Mouse (Mus musculus): ENCODE data around the gene Hoxb3.

Hoxb3 gene

GRCm38 (mm10) chr11:96338957-96339855 is 16.1 kb downstream of the Hoxb3 start:
- DNase-seq (ENCODE audit: low read depth, low spot score), result no peak

DNA sequence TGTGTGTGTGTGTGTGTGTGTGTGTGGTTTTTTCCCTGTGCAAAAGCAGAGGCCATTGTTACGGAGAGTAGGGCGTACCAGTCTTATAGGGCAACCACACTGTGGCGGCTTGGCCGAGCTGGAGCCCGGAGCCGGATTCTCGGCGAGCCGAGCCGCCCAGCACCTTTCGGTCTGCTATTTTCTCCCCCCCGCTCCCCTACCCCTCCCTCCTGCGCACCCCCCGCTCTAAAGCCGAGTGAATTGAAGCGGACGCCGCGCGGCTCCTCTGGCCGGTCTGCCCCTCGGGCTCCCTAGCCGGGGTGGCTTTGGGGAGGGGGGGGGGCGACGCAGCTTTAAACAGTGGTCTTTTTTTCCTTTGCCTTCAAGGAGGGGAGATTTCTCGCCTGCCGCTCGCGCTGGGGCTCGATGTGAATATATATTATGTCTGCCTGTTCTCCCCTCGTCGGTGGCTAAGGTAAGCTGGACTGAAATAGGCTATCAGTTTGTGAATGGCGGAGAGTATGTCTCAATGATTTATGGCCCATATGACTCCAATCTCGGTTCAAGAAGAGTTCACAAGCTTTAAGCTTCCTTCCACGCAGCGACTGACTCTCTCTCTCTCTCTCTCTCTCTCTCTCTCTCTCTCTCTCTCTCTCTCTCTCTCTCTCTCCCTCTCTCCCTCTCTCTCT is 17.7 kb downstream of the Hoxb3 start:
- DNase-seq (ENCODE audit: low read depth, low spot score), result peak; percentile 46

DNA sequence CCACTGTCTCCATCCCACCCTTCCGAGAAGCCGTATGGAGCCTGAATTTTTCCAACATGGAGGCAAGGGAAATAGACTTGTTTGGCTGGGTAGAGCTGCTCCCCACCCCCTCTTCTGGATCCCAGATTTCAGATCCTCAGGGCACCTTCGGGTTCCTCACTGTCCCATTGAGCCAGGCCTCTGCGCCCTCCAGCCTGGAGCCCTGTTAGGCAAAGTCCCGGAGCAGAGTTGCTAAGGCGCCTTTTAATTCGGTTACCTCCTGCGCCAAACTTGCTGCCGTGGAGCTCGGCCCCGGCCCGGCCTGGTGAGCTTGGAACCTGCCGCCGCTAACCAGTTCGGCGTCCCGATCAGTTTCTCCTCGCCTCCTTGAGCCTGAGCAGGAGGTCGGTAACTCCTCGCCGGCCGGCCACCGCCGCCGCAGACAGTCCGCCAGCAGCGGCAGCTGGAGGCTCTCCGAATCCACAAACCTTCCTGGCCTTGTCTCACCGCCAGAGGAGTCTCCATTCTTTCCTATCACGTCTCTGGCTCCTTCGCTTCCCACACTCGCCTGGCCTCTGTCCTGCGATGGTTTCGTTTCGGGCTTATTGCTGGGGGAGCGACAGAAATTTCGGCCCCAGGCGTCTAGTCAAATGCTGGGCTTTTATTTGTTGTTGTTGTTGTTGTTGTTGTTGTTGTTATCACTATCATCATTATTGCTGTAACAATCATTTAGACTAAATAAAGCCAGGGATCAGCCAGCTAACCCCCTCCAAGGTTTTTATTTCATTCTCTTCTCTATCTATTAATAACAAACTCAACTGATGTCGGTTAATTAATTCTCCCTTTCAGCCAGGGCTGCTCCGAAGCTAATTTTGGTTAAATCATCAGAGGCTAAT is 18.8 kb downstream of the Hoxb3 start:
- DNase-seq (ENCODE audit: low read depth, low spot score), result peak; percentile 78

- DNase-seq (ENCODE audit: low read depth, low spot score), result no peak
Measured at GRCm38 (mm10) chr11:96342576-96342930, 19.4 kb downstream of the Hoxb3 start.

GRCm38 (mm10) chr11:96343206-96343745 is 20.1 kb downstream of the Hoxb3 start:
- DNase-seq (ENCODE audit: low read depth, low spot score), result no peak

- DNase-seq (ENCODE audit: low read depth, low spot score), result peak; percentile 40
Measured at GRCm38 (mm10) chr11:96344061-96344877, 21.1 kb downstream of the Hoxb3 start.

- no peak for DNase-seq (ENCODE audit: low read depth, low spot score)
Measured at GRCm38 (mm10) chr11:96344878-96345159, 21.7 kb downstream of the Hoxb3 start.

- peak; percentile 49 for DNase-seq (ENCODE audit: low read depth, low spot score)
Measured at GRCm38 (mm10) chr11:96345220-96345892, 22.2 kb downstream of the Hoxb3 start.

- DNase-seq (ENCODE audit: low read depth, low spot score), result peak; percentile 68
Measured at GRCm38 (mm10) chr11:96345893-96346806, 23.0 kb downstream of the Hoxb3 start.

DNA sequence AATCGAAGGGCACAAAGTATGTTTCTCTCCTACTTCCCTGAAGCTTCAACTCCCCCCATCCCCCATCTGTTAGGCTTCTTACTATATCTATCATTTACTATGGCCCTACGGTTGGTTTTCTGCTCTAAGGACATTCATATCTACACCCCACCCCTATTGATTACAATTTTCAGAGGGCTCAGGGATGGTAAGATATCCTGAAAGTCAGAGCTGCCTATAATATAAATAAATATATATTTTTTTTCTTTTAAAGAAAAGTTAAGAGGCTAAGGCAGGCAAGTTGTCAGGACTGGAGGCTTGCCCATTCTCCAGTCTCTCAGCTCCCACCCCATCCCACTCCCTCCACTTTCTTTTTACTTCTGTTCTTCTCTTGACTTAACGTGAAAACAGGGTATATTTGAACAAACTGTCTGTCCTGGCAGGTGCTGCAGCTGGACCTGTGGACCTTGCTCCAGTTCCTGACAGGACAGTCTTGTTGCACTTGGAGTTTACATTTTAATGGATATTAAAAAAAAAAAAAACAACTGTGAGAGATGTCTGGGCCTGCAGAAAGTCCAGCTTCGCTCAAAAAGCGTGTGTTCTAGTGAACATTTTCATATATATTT is 23.9 kb downstream of the Hoxb3 start:
- DNase-seq (ENCODE audit: low read depth, low spot score), result no peak

- no peak for DNase-seq (ENCODE audit: low read depth, low spot score)
Measured at GRCm38 (mm10) chr11:96347717-96348116, 24.6 kb downstream of the Hoxb3 start.

DNA sequence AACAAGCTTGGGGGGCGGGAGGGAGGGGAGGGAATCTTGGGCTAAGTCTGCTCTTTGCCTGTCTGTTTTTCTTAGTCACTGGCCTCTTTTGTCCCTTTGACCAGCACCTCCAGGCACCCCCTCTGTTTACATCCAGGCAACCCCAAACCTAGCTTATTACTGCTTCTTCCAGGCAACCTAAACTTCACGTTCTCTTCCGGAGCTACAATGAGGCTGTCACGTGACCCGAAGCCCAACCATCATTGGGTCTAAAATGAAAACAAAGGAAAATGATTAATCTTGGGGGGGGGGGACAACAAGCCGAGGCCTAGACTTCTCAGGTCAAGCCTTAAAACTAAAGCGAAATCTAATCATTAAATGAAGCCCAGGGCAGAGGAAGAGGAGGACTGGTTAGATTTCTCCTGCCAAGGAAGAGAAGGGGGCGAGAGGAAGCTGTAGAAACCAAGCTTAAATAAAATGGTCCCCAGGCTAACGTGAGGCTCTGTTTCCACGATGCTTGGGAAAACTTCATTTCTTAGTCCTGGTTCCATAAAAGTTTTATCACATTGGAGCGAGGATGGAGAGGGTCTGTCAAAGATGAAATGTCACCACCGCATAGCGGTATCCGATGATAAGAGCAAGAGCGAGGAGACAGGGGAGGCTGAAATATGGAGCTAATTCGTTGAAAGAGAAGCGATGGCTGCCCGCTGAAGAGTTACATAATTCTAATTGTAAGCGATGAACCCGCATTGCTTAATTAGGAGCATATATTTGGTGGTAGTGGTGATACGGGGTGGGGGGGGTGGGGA is 25.2 kb downstream of the Hoxb3 start:
- no peak for DNase-seq (ENCODE audit: low read depth, low spot score)

- DNase-seq (ENCODE audit: low read depth, low spot score), result no peak
Measured at GRCm38 (mm10) chr11:96348988-96349387, 25.9 kb downstream of the Hoxb3 start.

DNA sequence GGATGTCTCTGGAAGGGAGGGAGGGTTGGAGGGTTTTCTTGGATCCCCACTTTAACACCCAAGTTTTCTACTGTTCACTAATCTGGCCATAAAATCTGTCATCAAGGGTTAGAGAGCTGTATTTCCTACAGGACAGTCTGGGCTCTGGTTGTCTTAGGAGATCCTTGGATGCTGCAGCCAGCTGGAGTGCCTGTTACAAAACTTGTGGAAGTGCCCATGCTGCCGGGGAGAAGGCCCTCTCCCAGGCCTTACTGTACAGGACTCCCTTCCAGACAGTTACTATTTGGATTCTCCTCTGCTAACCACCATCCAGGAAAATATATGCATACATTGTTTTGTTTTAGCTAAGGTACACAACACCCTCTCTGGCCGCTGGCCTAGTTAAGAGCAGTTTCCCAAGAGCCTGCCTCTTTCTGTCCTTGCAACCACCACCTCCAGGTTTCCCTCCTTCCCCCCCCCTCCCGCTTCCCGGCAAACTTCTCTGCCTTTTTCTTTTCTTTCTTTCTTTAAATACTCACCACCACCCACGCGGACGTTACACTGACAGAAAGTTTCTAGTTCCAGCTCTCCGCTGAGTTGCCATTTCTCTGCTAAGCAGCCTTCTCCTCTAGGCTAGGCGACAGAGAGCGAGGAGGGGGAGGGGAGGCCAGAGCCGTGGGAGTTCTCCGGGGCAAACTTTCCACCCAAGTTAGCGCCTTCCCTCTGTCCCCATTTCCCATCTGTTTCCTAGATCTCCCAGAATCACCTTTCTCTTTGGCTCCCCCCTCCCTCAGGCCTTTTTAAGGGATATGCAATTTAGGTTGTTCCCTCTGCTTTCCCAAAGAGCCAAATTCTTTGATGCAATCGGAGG is 26.6 kb downstream of the Hoxb3 start:
- no peak for DNase-seq (ENCODE audit: low read depth, low spot score)

- no peak for DNase-seq (ENCODE audit: low read depth, low spot score)
Measured at GRCm38 (mm10) chr11:96350341-96350624, 27.2 kb downstream of the Hoxb3 start, which contains the start of gene Hoxb2. Gene Hoxb2 (plus strand): TSS chr11:96350525.

GRCm38 (mm10) chr11:96350791-96351190 is 27.7 kb downstream of the Hoxb3 start:
- no peak for DNase-seq (ENCODE audit: low read depth, low spot score)

- no peak for DNase-seq (ENCODE audit: low read depth, low spot score)
Measured at GRCm38 (mm10) chr11:96351312-96351711, 28.2 kb downstream of the Hoxb3 start.
